ENCODE assay signal across 7 mouse cellular contexts in the genomic region with DNA sequence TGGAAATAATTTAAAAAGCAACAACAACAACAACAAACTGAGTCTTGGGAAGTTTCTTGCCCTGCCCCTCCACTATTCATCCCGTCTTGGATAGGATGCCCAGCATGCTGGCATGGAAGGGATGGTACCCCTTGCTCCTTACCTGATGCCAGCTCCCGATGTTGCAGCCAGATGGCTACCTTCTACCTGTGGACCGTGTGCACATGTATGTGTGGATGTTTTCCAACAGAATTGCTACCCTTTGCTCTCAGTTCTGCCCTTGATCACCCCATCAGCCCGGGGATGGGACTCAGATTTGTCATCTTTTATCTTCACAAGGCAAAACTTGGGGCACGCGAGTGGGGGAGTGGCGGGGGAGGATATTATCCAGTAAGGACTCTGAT. TPM values are rescaled to one million over a fixed set of nuclear protein-coding genes. Genes with fewer than 3 reads are reported as not detected.
A peak's percentile ranks its signal among the peaks of the same experiment; 100 is the strongest.
DNase-seq lines count a peak whose midpoint lies in the region; ATAC-seq and TF ChIP-seq lines count a peak whose summit lies in the region.

No protein-coding gene starts in this region.

- WGBS in lung, embryonic 14.5 days: 21% methylated on average over 7 of the region's 7 CpGs
- WGBS in forebrain, embryonic 11.5 days: 42% methylated on average over 7 of the region's 7 CpGs
- 42% methylated on average over 7 of the region's 7 CpGs for WGBS in limb, embryonic 10.5 days
- WGBS in olfactory bulb, adult 2 months: 56% methylated on average over 7 of the region's 7 CpGs

- H3K27me3 ChIP-seq in lung, embryonic 14.5 days (ENCODE audit: insufficient read depth, low read length): no peaks in the 10 kb centered on the region
- H3K27me3 ChIP-seq in forebrain, embryonic 11.5 days (ENCODE audit: control insufficient read depth, insufficient read depth, low read length): peaks cover 4% of the 10 kb centered on the region; the same call in 1 of the 2 replicates
- no peaks in the 10 kb centered on the region for H3K27me3 ChIP-seq in limb, embryonic 10.5 days (ENCODE audit: low read depth, poor library complexity, severe bottlenecking)

- no peak for TF ChIP-seq CTCF in lung, embryonic 14.5 days (IDR thresholded peaks at IDR 0.05; ENCODE audit: low read depth)
- TF ChIP-seq CTCF in olfactory bulb, adult 2 months (IDR thresholded peaks at IDR 0.05; ENCODE audit: insufficient read depth, low read depth, low read length): no peak

- DNase-seq in lung, embryonic 14.5 days: no peak
- no peak for DNase-seq in lung, adult 18-20 months
- no peak for DNase-seq in forebrain, embryonic 11.5 days (ENCODE audit: low spot score)
- peak; percentile 31 for DNase-seq in limb, embryonic 10.5 days (ENCODE audit: low spot score)
- no peak for DNase-seq in thymus, postnatal 10 days (ENCODE audit: low spot score in 2 of 2)
- DNase-seq in adrenal gland, adult (ENCODE audit: inconsistent age in 2 of 2, low spot score in 1 of 2): no peak

- H3K4me1 ChIP-seq in lung, embryonic 14.5 days (ENCODE audit: insufficient read depth): peaks cover 65% of the 10 kb centered on the region
- H3K4me1 ChIP-seq in forebrain, embryonic 11.5 days (replicated peaks; ENCODE audit: control insufficient read depth, insufficient read depth, low read length): peaks cover 43% of the 10 kb centered on the region
- H3K4me1 ChIP-seq in limb, embryonic 10.5 days: peaks cover 98% of the 10 kb centered on the region
- H3K4me1 ChIP-seq in olfactory bulb, adult 2 months (ENCODE audit: control insufficient read depth, insufficient read depth, low read length): peaks cover 70% of the 10 kb centered on the region

- no peak for ATAC-seq in lung, embryonic 14.5 days (ENCODE audit: insufficient read depth)
- no peak for ATAC-seq in forebrain, embryonic 11.5 days (replicated peaks; ENCODE audit: low FRiP score)

- peak overlapping the region; percentile 97 for H3K27ac ChIP-seq in lung, embryonic 14.5 days (ENCODE audit: low read depth)
- H3K27ac ChIP-seq in forebrain, embryonic 11.5 days (ENCODE audit: low read depth, low read length): no peak overlapping the region
- H3K27ac ChIP-seq in limb, embryonic 10.5 days: peak overlapping the region; percentile 95
- no peak overlapping the region for H3K27ac ChIP-seq in olfactory bulb, adult 2 months (ENCODE audit: insufficient read depth, low read depth, low read length)

- TF ChIP-seq POLR2A in olfactory bulb, adult 2 months (IDR thresholded peaks at IDR 0.05; ENCODE audit: insufficient read depth, low read depth, low read length): no peak

- no peaks in the 10 kb centered on the region for H3K36me3 ChIP-seq in lung, embryonic 14.5 days (ENCODE audit: insufficient read depth)
- H3K36me3 ChIP-seq in forebrain, embryonic 11.5 days (ENCODE audit: control insufficient read depth, insufficient read depth, low read length): no peaks in the 10 kb centered on the region
- H3K36me3 ChIP-seq in limb, embryonic 10.5 days: peaks cover 14% of the 10 kb centered on the region

- peak overlapping the region; percentile 76 for H3K4me3 ChIP-seq in lung, embryonic 14.5 days (ENCODE audit: low read depth, low read length)
- peak overlapping the region; percentile 44; the same call in 1 of the 2 replicates for H3K4me3 ChIP-seq in forebrain, embryonic 11.5 days (ENCODE audit: low read depth, low read length)
- H3K4me3 ChIP-seq in limb, embryonic 10.5 days: peak overlapping the region; percentile 78
- H3K4me3 ChIP-seq in olfactory bulb, adult 2 months (ENCODE audit: insufficient read depth, low read depth, low read length): 0 out of 2 replicates have a peak overlapping the region, but pooled peaks have one; percentile 62

- H3K4me2 ChIP-seq in lung, embryonic 14.5 days: peak overlapping the region; percentile 94
- H3K4me2 ChIP-seq in forebrain, embryonic 11.5 days (ENCODE audit: low read depth, low read length, severe bottlenecking): peak overlapping the region; percentile 94

- H3K9me3 ChIP-seq in lung, embryonic 14.5 days (ENCODE audit: low read depth, low read length): no peaks in the 10 kb centered on the region
- no peaks in the 10 kb centered on the region for H3K9me3 ChIP-seq in forebrain, embryonic 11.5 days (ENCODE audit: control insufficient read depth, low read length)
- no peaks in the 10 kb centered on the region for H3K9me3 ChIP-seq in limb, embryonic 10.5 days (replicated peaks)

- H3K9ac ChIP-seq in lung, embryonic 14.5 days: peak overlapping the region; percentile 83
- no peak overlapping the region; the same call in 1 of the 2 replicates for H3K9ac ChIP-seq in forebrain, embryonic 11.5 days (ENCODE audit: low read length)

RNA-seq across cellular contexts. Expression of a gene that starts 11.1 kb away (rescaled TPM):
- polyA plus RNA-seq in lung, embryonic 14.5 days (2014; fragmentation: Nextera tagmentation; extraction: Ambion mirVana): 43.2 and 45.3 TPM in 2 replicates
- 23.3 and 25.2 TPM in 2 replicates for polyA plus RNA-seq in forebrain, embryonic 11.5 days (2014; fragmentation: Nextera tagmentation; extraction: Ambion mirVana)
- 38.4 and 43.7 TPM in 2 replicates for polyA plus RNA-seq in limb, embryonic 10.5 days (2016; fragmentation: Nextera tagmentation; extraction: Ambion mirVana)
- polyA plus RNA-seq in olfactory bulb, adult 2 months (2012; ENCODE audit: insufficient read depth, insufficient read length, low replicate concordance, missing spikeins): not detected in 2 replicates

RNA-seq across cellular contexts. Expression of a gene that starts 31.1 kb away (rescaled TPM):
- 47.0 and 48.1 TPM in 2 replicates for polyA plus RNA-seq in lung, embryonic 14.5 days (2014; fragmentation: Nextera tagmentation; extraction: Ambion mirVana)
- polyA plus RNA-seq in forebrain, embryonic 11.5 days (2014; fragmentation: Nextera tagmentation; extraction: Ambion mirVana): 52.8 and 54.7 TPM in 2 replicates
- 69.9 and 79.5 TPM in 2 replicates for polyA plus RNA-seq in limb, embryonic 10.5 days (2016; fragmentation: Nextera tagmentation; extraction: Ambion mirVana)
- polyA plus RNA-seq in olfactory bulb, adult 2 months (2012; ENCODE audit: insufficient read depth, insufficient read length, low replicate concordance, missing spikeins): not detected in 2 replicates

RNA-seq across cellular contexts. Expression of a gene that starts 44.1 kb away (rescaled TPM):
- polyA plus RNA-seq in lung, embryonic 14.5 days (2014; fragmentation: Nextera tagmentation; extraction: Ambion mirVana): 0.31 TPM in 1 of 2 replicates, not detected in the other
- 0.23 TPM in 1 of 2 replicates, not detected in the other for polyA plus RNA-seq in forebrain, embryonic 11.5 days (2014; fragmentation: Nextera tagmentation; extraction: Ambion mirVana)
- 0.24 and 0.29 TPM in 2 replicates for polyA plus RNA-seq in limb, embryonic 10.5 days (2016; fragmentation: Nextera tagmentation; extraction: Ambion mirVana)
- not detected in 2 replicates for polyA plus RNA-seq in olfactory bulb, adult 2 months (2012; ENCODE audit: insufficient read depth, insufficient read length, low replicate concordance, missing spikeins)

Comparison
In these comparisons a context has a peak if more than half of its experiments do, and no peak if none do; other contexts are left out.
1. H3K27ac ChIP-seq: peak in lung, embryonic 14.5 days (single experiment) and limb, embryonic 10.5 days (single experiment); none in forebrain, embryonic 11.5 days (single experiment) and olfactory bulb, adult 2 months (single experiment).
2. RNA of a gene that starts 31.1 kb away (polyA plus RNA-seq): 69.9 to 79.5 TPM in limb, embryonic 10.5 days, 52.8 to 54.7 TPM in forebrain, embryonic 11.5 days and 47.0 to 48.1 TPM in lung, embryonic 14.5 days; not detected in olfactory bulb, adult 2 months; every median in the first group is over 10 times any median in the second.
3. Peak in every context shown above with its lines, with median percentiles within 50 percentile points of each other: H3K4me3 ChIP-seq.